13 mouse cellular contexts compared by ENCODE assay signal in the genomic region with DNA sequence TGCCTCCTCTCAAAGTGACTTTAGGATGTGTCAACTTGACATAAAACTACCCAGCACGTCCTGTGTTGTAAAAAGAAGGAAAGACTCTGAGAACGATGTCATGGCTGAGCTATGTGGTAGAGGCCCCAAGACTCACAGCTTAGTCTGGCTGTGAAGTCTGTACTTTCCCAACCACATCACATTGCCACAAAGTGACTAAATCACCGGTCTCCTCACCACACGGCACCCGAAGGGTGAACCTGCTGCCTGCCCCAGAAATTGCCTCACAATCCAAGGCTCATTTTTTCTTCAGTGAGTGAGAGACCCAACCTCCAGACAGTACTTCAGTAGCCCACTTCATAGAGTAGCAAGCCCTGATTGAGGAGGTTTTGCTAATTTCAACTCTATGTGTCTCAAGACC.
DNase-seq lines count a peak whose midpoint lies in the region; ATAC-seq and TF ChIP-seq lines count a peak whose summit lies in the region.
"Had no signal": no experiment of that assay in that cellular context is flagged by ENCODE, and none has a peak within 500 bp of the region (broad histone marks: within the 10 kb centered on the region; RNA-seq: fewer than 3 reads in every experiment).

No protein-coding gene starts in this region.

- peaks cover 7% of the 10 kb centered on the region for H3K27me3 ChIP-seq in heart, embryonic 13.5 days (replicated peaks)
- H3K27me3 ChIP-seq in forebrain, embryonic 11.5 days (ENCODE audit: control insufficient read depth, insufficient read depth, low read length) = peaks cover 10% of the 10 kb centered on the region
- H3K27me3 ChIP-seq: embryonic facial prominence, embryonic 15.5 days had no signal

- no peak for DNase-seq in heart, postnatal 4 days
- DNase-seq in CD4-positive helper T cell, adult 2 months (ENCODE audit: low read depth, low spot score) = peak; percentile 86
- peak; percentile 80 to 89 for DNase-seq in natural killer cell, adult 2 months (ENCODE audit: low spot score in 2 of 2)
- DNase-seq in forebrain, embryonic 11.5 days (ENCODE audit: low spot score) = no peak
- DNase-seq in layer of hippocampus, postnatal 25 days (ENCODE audit: extremely low spot score in 1 of 2, low spot score in 1 of 2) = no peak
- DNase-seq in neural tube, embryonic 10.5 days (ENCODE audit: extremely low spot score, low spot score) = no peak
- DNase-seq: cerebellum, postnatal 10 days had no signal

- H3K9me3 ChIP-seq in heart, embryonic 13.5 days = no peaks in the 10 kb centered on the region
- no peaks in the 10 kb centered on the region for H3K9me3 ChIP-seq in forebrain, embryonic 11.5 days (ENCODE audit: control insufficient read depth, low read length)
- H3K9me3 ChIP-seq: embryonic facial prominence, embryonic 15.5 days; hindbrain, embryonic 15.5 days; liver, embryonic 15.5 days; midbrain, embryonic 13.5 days had no signal

- no peak overlapping the region for H3K4me3 ChIP-seq in heart, embryonic 13.5 days
- no peak overlapping the region for H3K4me3 ChIP-seq in embryonic fibroblast, embryonic 13.5 days (ENCODE audit: insufficient read depth, low read length)
- H3K4me3 ChIP-seq in forebrain, embryonic 11.5 days (ENCODE audit: low read depth, low read length) = no peak overlapping the region
- H3K4me3 ChIP-seq: embryonic facial prominence, embryonic 15.5 days; hindbrain, embryonic 15.5 days; liver, embryonic 15.5 days; midbrain, embryonic 13.5 days had no signal

- H3K4me1 ChIP-seq in heart, embryonic 13.5 days = peaks cover 47% of the 10 kb centered on the region
- peaks cover 7% of the 10 kb centered on the region for H3K4me1 ChIP-seq in embryonic fibroblast, embryonic 13.5 days (ENCODE audit: control insufficient read depth, insufficient read depth, low read length)
- H3K4me1 ChIP-seq in forebrain, embryonic 11.5 days (replicated peaks; ENCODE audit: control insufficient read depth, insufficient read depth, low read length) = no peaks in the 10 kb centered on the region

- no peak overlapping the region for H3K9ac ChIP-seq in heart, embryonic 13.5 days
- H3K9ac ChIP-seq in forebrain, embryonic 11.5 days (ENCODE audit: low read length) = no peak overlapping the region
- H3K9ac ChIP-seq: embryonic facial prominence, embryonic 15.5 days; hindbrain, embryonic 15.5 days; liver, embryonic 15.5 days; midbrain, embryonic 13.5 days had no signal

- H3K4me2 ChIP-seq in heart, embryonic 13.5 days = no peak overlapping the region
- H3K4me2 ChIP-seq in forebrain, embryonic 11.5 days (ENCODE audit: low read depth, low read length, severe bottlenecking) = no peak overlapping the region
- H3K4me2 ChIP-seq: embryonic facial prominence, embryonic 15.5 days; hindbrain, embryonic 15.5 days; liver, embryonic 15.5 days; midbrain, embryonic 13.5 days had no signal

- TF ChIP-seq CTCF in embryonic fibroblast, embryonic 13.5 days (IDR thresholded peaks at IDR 0.05; ENCODE audit: borderline replicate concordance, insufficient read depth, low read length) = no peak

- ATAC-seq in heart, embryonic 13.5 days (ENCODE audit: extremely low read depth, insufficient number of reproducible peaks, low FRiP score, low TSS enrichment) = no peak
- ATAC-seq in forebrain, embryonic 11.5 days (replicated peaks; ENCODE audit: low FRiP score) = no peak
- ATAC-seq: midbrain, embryonic 13.5 days had no signal

- WGBS in heart, embryonic 13.5 days = 49% methylated on average over 5 of the region's 5 CpGs
- 87% methylated on average over 5 of the region's 5 CpGs for WGBS in forebrain, embryonic 11.5 days

- peak overlapping the region; percentile 45 for H3K27ac ChIP-seq in heart, embryonic 13.5 days (replicated peaks)
- H3K27ac ChIP-seq in embryonic fibroblast, embryonic 13.5 days (ENCODE audit: insufficient read depth, low read length) = peak overlapping the region; percentile 64; the same call in 1 of the 2 replicates
- no peak overlapping the region for H3K27ac ChIP-seq in forebrain, embryonic 11.5 days (ENCODE audit: low read depth, low read length)
- H3K27ac ChIP-seq: embryonic facial prominence, embryonic 15.5 days; hindbrain, embryonic 15.5 days; liver, embryonic 15.5 days; midbrain, embryonic 13.5 days had no signal

- peaks cover 6% of the 10 kb centered on the region for H3K36me3 ChIP-seq in heart, embryonic 13.5 days
- H3K36me3 ChIP-seq in forebrain, embryonic 11.5 days (ENCODE audit: control insufficient read depth, insufficient read depth, low read length) = no peaks in the 10 kb centered on the region
- H3K36me3 ChIP-seq: embryonic facial prominence, embryonic 15.5 days; hindbrain, embryonic 15.5 days; midbrain, embryonic 13.5 days had no signal

- no peak for TF ChIP-seq POLR2A in embryonic fibroblast, embryonic 13.5 days (IDR thresholded peaks at IDR 0.05; ENCODE audit: low read depth, low read length)

Comparison
In these comparisons a context has a peak if more than half of its experiments do, and no peak if none do; other contexts are left out.
1. DNase-seq: peak in CD4-positive helper T cell, adult 2 months (single experiment) and natural killer cell, adult 2 months (2 of 2); none in heart, postnatal 4 days (single experiment), forebrain, embryonic 11.5 days (single experiment), layer of hippocampus, postnatal 25 days (0 of 2) and neural tube, embryonic 10.5 days (single experiment).